Mouse (Mus musculus): ENCODE measurements around the gene Ddx6. TPM values are rescaled to one million over a fixed set of nuclear protein-coding genes. Genes with fewer than 3 reads are reported as not detected.

Gene Ddx6
- polyA plus RNA-seq, 1 experiment from 2014 or later = 23.5 TPM

GRCm38 (mm10) chr9:44683046-44683445, 78.4 kb downstream of the Ddx6 start:
- Histone ChIP-seq H3K27me3 (replicated peaks; ENCODE audit: low read depth, poor library complexity, severe bottlenecking) (no peaks in the 10 kb centered on the region), H3K27ac (replicated peaks) (no peak overlapping the region), H3K4me3 (no peak overlapping the region), H3K9me3 (no peaks in the 10 kb centered on the region), H3K4me1 (peaks cover 26% of the 10 kb centered on the region), H3K36me3 (replicated peaks) (peaks cover 23% of the 10 kb centered on the region)
- WGBS = 90% methylated on average over 8 of the region's 8 CpGs
- no peak for DNase-seq (ENCODE audit: low spot score)

GRCm38 (mm10) chr9:44685346-44686330, 80.9 kb downstream of the Ddx6 start:
- WGBS = 35% methylated on average over 14 of the region's 14 CpGs
- Histone ChIP-seq H3K36me3 (replicated peaks) (peaks cover 47% of the 10 kb centered on the region), H3K9me3 (no peaks in the 10 kb centered on the region), H3K4me1 (peaks cover 33% of the 10 kb centered on the region), H3K27ac (replicated peaks) (no peak overlapping the region), H3K4me3 (no peak overlapping the region), H3K27me3 (replicated peaks; ENCODE audit: low read depth, poor library complexity, severe bottlenecking) (no peaks in the 10 kb centered on the region)
- peak; percentile 83 for DNase-seq (ENCODE audit: low spot score)

GRCm38 (mm10) chr9:44686638-44687037, 81.9 kb downstream of the Ddx6 start:
- WGBS = 58% methylated on average over 5 of the region's 5 CpGs
- DNase-seq (ENCODE audit: low spot score) = peak; percentile 43
- Histone ChIP-seq H3K36me3 (replicated peaks) (peaks cover 57% of the 10 kb centered on the region), H3K9me3 (no peaks in the 10 kb centered on the region), H3K27me3 (replicated peaks; ENCODE audit: low read depth, poor library complexity, severe bottlenecking) (no peaks in the 10 kb centered on the region), H3K27ac (replicated peaks) (0 out of 2 replicates have a peak overlapping the region, but pooled peaks have one; percentile 30), H3K4me3 (no peak overlapping the region), H3K4me1 (peaks cover 41% of the 10 kb centered on the region)

GRCm38 (mm10) chr9:44688013-44688412, 83.3 kb downstream of the Ddx6 start:
- H3K36me3 ChIP-seq (replicated peaks) = peaks cover 71% of the 10 kb centered on the region

More at GRCm38 (mm10) chr9:44688013-44688412, 83.3 kb downstream of the Ddx6 start:
- Histone ChIP-seq H3K27ac (replicated peaks) (no peak overlapping the region), H3K4me3 (no peak overlapping the region), H3K27me3 (replicated peaks; ENCODE audit: low read depth, poor library complexity, severe bottlenecking) (no peaks in the 10 kb centered on the region), H3K9me3 (no peaks in the 10 kb centered on the region), H3K4me1 (peaks cover 41% of the 10 kb centered on the region)
- 56% methylated on average over 9 of the region's 9 CpGs for WGBS
- peak; percentile 37 for DNase-seq (ENCODE audit: low spot score)

Other genes starting within 250 kb of the Ddx6 start
- gene Vps11, start 243.2 kb upstream of the Ddx6 start, polyA plus RNA-seq (2016; fragmentation: Nextera tagmentation; extraction: Ambion mirVana) = 30.7 and 30.9 TPM in 2 replicates
- 43.8 and 46.7 TPM in 2 replicates for gene Hyou1, start 225.4 kb upstream of the Ddx6 start, polyA plus RNA-seq (2016; fragmentation: Nextera tagmentation; extraction: Ambion mirVana)
- 13.4 and 16.1 TPM in 2 replicates for gene Slc37a4, start 208.0 kb upstream of the Ddx6 start, polyA plus RNA-seq (2016; fragmentation: Nextera tagmentation; extraction: Ambion mirVana)
- 2,417 and 2,419 TPM in 2 replicates for gene Rps25, start 197.8 kb upstream of the Ddx6 start, polyA plus RNA-seq (2016; fragmentation: Nextera tagmentation; extraction: Ambion mirVana)
- gene Trappc4, start 197.3 kb upstream of the Ddx6 start, polyA plus RNA-seq (2016; fragmentation: Nextera tagmentation; extraction: Ambion mirVana) = 178 and 179 TPM in 2 replicates
- 21.6 and 28.4 TPM in 2 replicates for gene Ccdc84, start 186.3 kb upstream of the Ddx6 start, polyA plus RNA-seq (2016; fragmentation: Nextera tagmentation; extraction: Ambion mirVana)
- not detected in 2 replicates for gene Foxr1, start 163.8 kb upstream of the Ddx6 start, polyA plus RNA-seq (2016; fragmentation: Nextera tagmentation; extraction: Ambion mirVana)
- 0.41 and 0.59 TPM in 2 replicates for gene Upk2, start 149.9 kb upstream of the Ddx6 start, polyA plus RNA-seq (2016; fragmentation: Nextera tagmentation; extraction: Ambion mirVana)
- 7.4 and 7.7 TPM in 2 replicates for gene Bcl9l, start 122.1 kb upstream of the Ddx6 start, polyA plus RNA-seq (2016; fragmentation: Nextera tagmentation; extraction: Ambion mirVana)
- gene Cxcr5, start 43.0 kb upstream of the Ddx6 start, polyA plus RNA-seq (2016; fragmentation: Nextera tagmentation; extraction: Ambion mirVana) = not detected in 2 replicates
- not detected in 2 replicates for gene Treh, start 68.3 kb downstream of the Ddx6 start, polyA plus RNA-seq (2016; fragmentation: Nextera tagmentation; extraction: Ambion mirVana)
- 48.4 and 51.1 TPM in 2 replicates for gene Phldb1, start 130.3 kb downstream of the Ddx6 start, polyA plus RNA-seq (2016; fragmentation: Nextera tagmentation; extraction: Ambion mirVana)
- gene Arcn1, start 163.0 kb downstream of the Ddx6 start, polyA plus RNA-seq (2016; fragmentation: Nextera tagmentation; extraction: Ambion mirVana) = 169 and 171 TPM in 2 replicates
- gene Ift46, start 163.0 kb downstream of the Ddx6 start, polyA plus RNA-seq (2016; fragmentation: Nextera tagmentation; extraction: Ambion mirVana) = 133 and 139 TPM in 2 replicates
- gene Tmem25, start 194.4 kb downstream of the Ddx6 start, polyA plus RNA-seq (2016; fragmentation: Nextera tagmentation; extraction: Ambion mirVana) = 1.7 and 2.1 TPM in 2 replicates
- not detected in 2 replicates for gene Ttc36, start 198.2 kb downstream of the Ddx6 start, polyA plus RNA-seq (2016; fragmentation: Nextera tagmentation; extraction: Ambion mirVana)

Measured in embryonic facial prominence, embryonic 10.5 days (tissue).